Mouse (Mus musculus): ENCODE measurements around the gene Nav2.

- peak; percentile 61 for TF ChIP-seq CTCF (IDR thresholded peaks at IDR 0.05)
- no peak for TF ChIP-seq EP300 (IDR thresholded peaks at IDR 0.05)
Observed at GRCm38 (mm10) chr7:49065621-49066475, 157.3 kb downstream of the Nav2 start.

All from lung, postnatal 0 days (tissue).